In genomic region chr1:182618200-182618947, GRCm38 (mm10) we compare ENCODE assay signal across 13 mouse cellular contexts. TPM values are rescaled to one million over a fixed set of nuclear protein-coding genes. Genes with fewer than 3 reads are reported as not detected.
DNase-seq lines count a peak whose midpoint lies in the region; ATAC-seq lines count a peak whose summit lies in the region.
"Had no signal": no experiment of that assay in that cellular context is flagged by ENCODE, and none has a peak within 500 bp of the region (broad histone marks: within the 10 kb centered on the region; RNA-seq: fewer than 3 reads in every experiment).

No protein-coding gene starts in this region.

- H3K4me2 ChIP-seq in neural tube, embryonic 11.5 days (ENCODE audit: low read depth), result no peak overlapping the region
- peak overlapping the region; percentile 38 for H3K4me2 ChIP-seq in forebrain, embryonic 14.5 days (ENCODE audit: low read length)
- no peak overlapping the region for H3K4me2 ChIP-seq in heart, embryonic 11.5 days
- H3K4me2 ChIP-seq: intestine, embryonic 15.5 days; liver, embryonic 13.5 days had no signal

- peak overlapping the region; percentile 17; the same call in 1 of the 2 replicates for H3K27ac ChIP-seq in neural tube, embryonic 11.5 days (ENCODE audit: low read depth, low read length)
- peak overlapping the region; percentile 49 for H3K27ac ChIP-seq in forebrain, embryonic 14.5 days (ENCODE audit: low read depth, low read length)
- H3K27ac ChIP-seq in heart, embryonic 11.5 days (ENCODE audit: low read depth, low read length), result no peak overlapping the region
- H3K27ac ChIP-seq: heart, embryonic 10.5 days; intestine, embryonic 15.5 days; liver, embryonic 13.5 days had no signal

- no peaks in the 10 kb centered on the region for H3K4me1 ChIP-seq in neural tube, embryonic 11.5 days (ENCODE audit: control insufficient read depth, insufficient read depth, low read length)
- peaks cover 9% of the 10 kb centered on the region for H3K4me1 ChIP-seq in forebrain, embryonic 14.5 days (ENCODE audit: control insufficient read depth, insufficient read depth, low read length)
- H3K4me1 ChIP-seq in heart, embryonic 11.5 days (ENCODE audit: control insufficient read depth, insufficient read depth, low read length), result no peaks in the 10 kb centered on the region
- H3K4me1 ChIP-seq: intestine, embryonic 15.5 days; liver, embryonic 13.5 days had no signal

- peak; percentile 81 for ATAC-seq in neural tube, embryonic 11.5 days (ENCODE audit: insufficient read depth, low FRiP score, low TSS enrichment)
- ATAC-seq in forebrain, embryonic 14.5 days, result peak; percentile 84
- ATAC-seq in heart, embryonic 11.5 days (replicated peaks; ENCODE audit: insufficient number of reproducible peaks, low FRiP score, low TSS enrichment), result no peak
- ATAC-seq: intestine, embryonic 15.5 days had no signal

- H3K36me3 ChIP-seq in neural tube, embryonic 11.5 days (ENCODE audit: control insufficient read depth, insufficient read depth, low read length), result no peaks in the 10 kb centered on the region
- H3K36me3 ChIP-seq in forebrain, embryonic 14.5 days (ENCODE audit: control insufficient read depth, insufficient read depth, low read length), result no peaks in the 10 kb centered on the region
- H3K36me3 ChIP-seq in heart, embryonic 11.5 days (ENCODE audit: control insufficient read depth, insufficient read depth, low read length), result no peaks in the 10 kb centered on the region
- H3K36me3 ChIP-seq: heart, embryonic 10.5 days; intestine, embryonic 15.5 days; liver, embryonic 13.5 days had no signal

- H3K4me3 ChIP-seq in neural tube, embryonic 11.5 days (ENCODE audit: low read depth, low read length), result no peak overlapping the region
- no peak overlapping the region for H3K4me3 ChIP-seq in forebrain, embryonic 14.5 days (ENCODE audit: low read depth, low read length)
- H3K4me3 ChIP-seq in heart, embryonic 11.5 days (ENCODE audit: low read depth, low read length), result no peak overlapping the region
- H3K4me3 ChIP-seq: heart, embryonic 10.5 days; intestine, embryonic 15.5 days; liver, embryonic 13.5 days had no signal

- peak; percentile 76 for DNase-seq in neural tube, embryonic 11.5 days (ENCODE audit: low spot score)
- no peak for DNase-seq in neural tube, embryonic 10.5 days (ENCODE audit: extremely low spot score, low spot score)
- peak; percentile 89 for DNase-seq in forebrain, embryonic 14.5 days (ENCODE audit: low spot score)
- peak; percentile 31 to 32 for DNase-seq in lung, postnatal 4 days
- DNase-seq in retina, embryonic 14.5 days (ENCODE audit: low spot score), result peak; percentile 82
- DNase-seq in layer of hippocampus, adult 9-11 months, result no peak
- no peak for DNase-seq in left cerebral cortex, postnatal 25 days (ENCODE audit: low spot score in 2 of 2)
- DNase-seq: liver, embryonic 13.5 days had no signal

- WGBS in neural tube, embryonic 11.5 days, result 54% methylated on average over 16 of the region's 16 CpGs
- 14% methylated on average over 16 of the region's 16 CpGs for WGBS in forebrain, embryonic 14.5 days
- WGBS in heart, embryonic 11.5 days (ENCODE audit: insufficient replicate concordance), result 80% methylated on average over 16 of the region's 16 CpGs

- H3K27me3 ChIP-seq in neural tube, embryonic 11.5 days (ENCODE audit: control insufficient read depth, insufficient read depth, low read length), result no peaks in the 10 kb centered on the region
- H3K27me3 ChIP-seq in forebrain, embryonic 14.5 days (replicated peaks; ENCODE audit: control insufficient read depth, insufficient read depth, low read length), result 0 out of 2 replicates have a peak, but pooled peaks cover 2% of the 10 kb centered on the region
- no peaks in the 10 kb centered on the region for H3K27me3 ChIP-seq in heart, embryonic 11.5 days (ENCODE audit: control insufficient read depth, insufficient read depth, low read length)
- H3K27me3 ChIP-seq: CH12.LX; intestine, embryonic 15.5 days; liver, embryonic 13.5 days had no signal

- H3K9me3 ChIP-seq in neural tube, embryonic 11.5 days (ENCODE audit: control insufficient read depth, low read length), result no peaks in the 10 kb centered on the region
- H3K9me3 ChIP-seq in forebrain, embryonic 14.5 days (replicated peaks; ENCODE audit: control insufficient read depth, low read length), result no peaks in the 10 kb centered on the region
- H3K9me3 ChIP-seq in heart, embryonic 11.5 days (replicated peaks; ENCODE audit: control insufficient read depth, low read length), result no peaks in the 10 kb centered on the region
- H3K9me3 ChIP-seq: heart, embryonic 10.5 days; intestine, embryonic 15.5 days; liver, embryonic 13.5 days had no signal

- no peak overlapping the region for H3K9ac ChIP-seq in neural tube, embryonic 11.5 days (ENCODE audit: low read length)
- H3K9ac ChIP-seq in forebrain, embryonic 14.5 days (ENCODE audit: low read length), result no peak overlapping the region
- no peak overlapping the region for H3K9ac ChIP-seq in heart, embryonic 11.5 days (ENCODE audit: low read depth, low read length)
- H3K9ac ChIP-seq: intestine, embryonic 15.5 days; liver, embryonic 13.5 days had no signal

- intact Hi-C loops in left cerebral cortex, postnatal 25 days (cut with DNase I), result no loop called here

RNA-seq across cellular contexts. Expression of gene Capn8, which starts 53.6 kb away (rescaled TPM):
- polyA plus RNA-seq in neural tube, embryonic 11.5 days (2014; fragmentation: Nextera tagmentation; extraction: Ambion mirVana), result not detected in 2 replicates
- 0.06 TPM in 1 of 2 replicates, not detected in the other for polyA plus RNA-seq in forebrain, embryonic 14.5 days (2014; fragmentation: Nextera tagmentation; extraction: Ambion mirVana)
- polyA plus RNA-seq in heart, embryonic 11.5 days (2014; fragmentation: Nextera tagmentation; extraction: Ambion mirVana), result not detected in 2 replicates
- total RNA-seq in left cerebral cortex, postnatal 25 days (2021), result not detected
- total RNA-seq: CH12.LX; layer of hippocampus, postnatal 10 days had no signal
- polyA plus RNA-seq: liver, embryonic 13.5 days had no signal

Comparison
In these comparisons a context has a peak if more than half of its experiments do, and no peak if none do; other contexts are left out.
1. DNase-seq: peak in neural tube, embryonic 11.5 days (single experiment), forebrain, embryonic 14.5 days (single experiment), lung, postnatal 4 days (2 of 2) and retina, embryonic 14.5 days (single experiment); none in neural tube, embryonic 10.5 days (single experiment), layer of hippocampus, adult 9-11 months (single experiment) and left cerebral cortex, postnatal 25 days (0 of 2).